Mouse (Mus musculus) CH12.LX (cell line): ENCODE measurements around the gene Gm960.

Source experiments
- CTCF ChIP-seq, 2 experiments: IDR thresholded peaks in 1 of 2; conservative IDR thresholded peaks in 1 of 2; 2 replicates each; pipeline ENCODE4 v1.5.1; 2011 to 2012; ENCODE audit warnings: low read depth in 2 of 2, low read length in 2 of 2, improper control_type of control experiment in 1 of 2, inconsistent platforms in 1 of 2, mild to moderate bottlenecking in 1 of 2, moderate library complexity in 1 of 2
- E2F4 ChIP-seq: IDR thresholded peaks from 2 replicates; pipeline ENCODE4 v1.6.1; 2011; ENCODE audit warnings: low read depth, low read length, improper control_type of control experiment; ENCODE audit not compliant: insufficient replicate concordance
- MAFK ChIP-seq: IDR thresholded peaks from 2 replicates; pipeline ENCODE4 v1.6.1; 2011; ENCODE audit warnings: low read length, improper control_type of control experiment; ENCODE audit not compliant: insufficient replicate concordance
- MAZ ChIP-seq: IDR thresholded peaks from 2 replicates; pipeline ENCODE4 v1.6.1; 2012; ENCODE audit warnings: low read depth, mild to moderate bottlenecking, inconsistent platforms, low read length, improper control_type of control experiment, moderate library complexity
- MXI1 ChIP-seq: IDR thresholded peaks from 2 replicates; pipeline ENCODE4 v1.6.1; 2011; ENCODE audit warnings: mild to moderate bottlenecking, low read depth, low read length, improper control_type of control experiment
- POLR2A ChIP-seq: IDR thresholded peaks from 2 replicates; pipeline ENCODE4 v1.6.1; 2011; ENCODE audit warnings: low read depth, mild to moderate bottlenecking, improper control_type of control experiment, low read length
- POLR2AphosphoS2 ChIP-seq: IDR thresholded peaks from 2 replicates; pipeline ENCODE4 v1.6.1; 2011; ENCODE audit warnings: low read depth, low read length, improper control_type of control experiment
- ZNF384 ChIP-seq: IDR thresholded peaks from 2 replicates; pipeline ENCODE4 v1.6.1; 2012; ENCODE audit warnings: low read depth, low read length, improper control_type of control experiment, inconsistent platforms

GRCm38 (mm10) chr19:4622780-4623179, 75.7 kb downstream of the Gm960 start:
- no peak for TF ChIP-seq E2F4
- TF ChIP-seq POLR2A, result no peak
- TF ChIP-seq CTCF (conservative IDR thresholded peaks at IDR 0.05 in 1 of 2, IDR thresholded peaks at IDR 0.05 in 1 of 2; ENCODE audit: low read depth in 2 of 2, low read length in 2 of 2), result no peak
- no peak for TF ChIP-seq MAFK
- no peak for TF ChIP-seq MAZ
- no peak for TF ChIP-seq ZNF384
- TF ChIP-seq MXI1, result no peak
- no peak for TF ChIP-seq POLR2AphosphoS2
